Mouse (Mus musculus): ENCODE results near the gene Hspa1a.

DNA sequence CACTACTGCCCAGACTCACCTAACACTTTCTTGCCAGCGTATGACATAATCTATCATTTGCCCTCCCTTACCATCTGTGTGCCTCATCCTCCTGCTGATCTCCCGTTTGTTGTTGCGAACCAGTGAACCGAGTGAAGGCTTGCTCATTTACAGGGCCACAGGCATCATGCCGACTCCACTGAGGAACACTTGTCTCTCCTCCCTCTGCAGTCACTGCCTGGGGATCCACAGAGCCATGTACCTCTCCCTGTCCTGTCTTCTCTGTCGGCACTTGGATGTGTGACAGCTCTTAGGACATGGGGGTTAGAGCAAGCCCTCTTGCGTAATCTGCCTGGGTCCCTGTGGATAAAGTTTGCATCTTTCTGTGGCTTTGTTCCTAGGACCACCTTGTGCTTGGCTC, 37.6 kb upstream of the Hspa1a start:
- no peak for TF ChIP-seq GATA1 (IDR thresholded peaks at IDR 0.05; ENCODE audit: borderline replicate concordance, low read length)
- no peak for TF ChIP-seq FLI1 (IDR thresholded peaks at IDR 0.05; ENCODE audit: low read length)

Data from megakaryocyte, embryonic 14.5 days (primary cell).